Mouse (Mus musculus): ENCODE measurements at regions not wholly inside any gene's neighbourhood (a gene's known extent, or its start where the extent isn't known, plus 50 kb on each side); places are given as distances from the start of the nearest gene placed in this dataset.

- peak; percentile 90 for DNase-seq (ENCODE audit: low spot score)
These were observed 58.7 kb upstream of the D16Ertd472e start for GRCm38 (mm10) chr16:78635257-78635656.

- no peak for DNase-seq (ENCODE audit: low spot score)
These were observed 55.3 kb upstream of the D16Ertd472e start for GRCm38 (mm10) chr16:78631797-78632196.

GRCm38 (mm10) chr16:78626803-78627202, 50.3 kb upstream of the D16Ertd472e start:
- no peak for DNase-seq (ENCODE audit: low spot score)

Data from retina, embryonic 14.5 days (tissue).